Mouse (Mus musculus) intestine, postnatal 0 days (tissue): ENCODE data around the gene Cep170b. TPM values are rescaled to one million over a fixed set of nuclear protein-coding genes. Genes with fewer than 3 reads are reported as not detected.
A peak's percentile ranks its signal among the peaks of the same experiment; 100 is the strongest.

Source experiments
- ATAC-seq: fragments of 200-750 bp; cut with Nextera tagmentation; 2 replicates; pipeline ENCODE4 v1.8.0; 2017; ENCODE audit warnings: mild to moderate bottlenecking, moderate TSS enrichment, moderate library complexity
- H3K27ac ChIP-seq: fragments of 300-500 bp; sonication (generic); 2 replicates; pipeline ENCODE4 v1.5.1; 2014; ENCODE audit warnings: mild to moderate bottlenecking, low read depth, low read length, moderate library complexity
- H3K27me3 ChIP-seq: fragments of 300-500 bp; sonication (generic); replicated peaks from 2 replicates; pipeline ENCODE4 v1.6.1; 2014; ENCODE audit warnings: low read length, mixed read lengths; ENCODE audit not compliant: control insufficient read depth, insufficient read depth
- H3K36me3 ChIP-seq: fragments of 300-500 bp; sonication (generic); 2 replicates; pipeline ENCODE4 v1.6.1; 2014; ENCODE audit warnings: mild to moderate bottlenecking, moderate library complexity; ENCODE audit not compliant: control insufficient read depth, insufficient read depth
- H3K4me1 ChIP-seq: fragments of 300-500 bp; sonication (generic); replicated peaks from 2 replicates; pipeline ENCODE4 v1.6.1; 2014; ENCODE audit warnings: antibody characterized with exemption, low read length, mixed read lengths; ENCODE audit not compliant: control insufficient read depth, insufficient read depth
- H3K4me2 ChIP-seq: fragments of 300-500 bp; sonication (generic); replicated peaks from 2 replicates; pipeline ENCODE4 v1.6.1; 2014; ENCODE audit warnings: low read depth, mild to moderate bottlenecking, moderate library complexity
- H3K4me3 ChIP-seq: fragments of 300-500 bp; sonication (generic); 2 replicates; pipeline ENCODE4 v1.5.1; 2014; ENCODE audit warnings: low read depth, low read length
- H3K9ac ChIP-seq: fragments of 300-500 bp; sonication (generic); 2 replicates; pipeline ENCODE4 v1.6.1; 2014; ENCODE audit warnings: mild to moderate bottlenecking, low read depth, low read length
- H3K9me3 ChIP-seq: fragments of 300-500 bp; sonication (generic); 2 replicates; pipeline ENCODE4 v1.6.1; 2016; ENCODE audit warnings: mixed run types; ENCODE audit not compliant: control insufficient read depth
- CTCF ChIP-seq: sonication (generic); IDR thresholded peaks from 2 replicates; pipeline ENCODE4 v1.5.1; 2016; ENCODE audit warnings: low read depth, mild to moderate bottlenecking, control low read depth, antibody characterized with exemption, moderate library complexity
- WGBS: fragments of 180-500 bp; shearing (Covaris S2); extraction: QIAGEN DNeasy Blood & Tissue Kit; methylation state at CpG from one replicate; pipeline ENCODE4 v1.1.7; 2014; 5-methylcytosine and 5-hydroxymethylcytosine counted together
- polyA plus RNA-seq: library from polyadenylated mRNA; unstranded; fragments of >200 nt; fragmentation: Nextera tagmentation; extraction: Ambion mirVana; gene quantifications from 2 replicates; pipeline ENCODE4 v1.2.1, GENCODE M21; 2015

The Cep170b gene
- polyA plus RNA-seq, 1 experiment from 2014 or later, result 12.7 TPM

DNA sequence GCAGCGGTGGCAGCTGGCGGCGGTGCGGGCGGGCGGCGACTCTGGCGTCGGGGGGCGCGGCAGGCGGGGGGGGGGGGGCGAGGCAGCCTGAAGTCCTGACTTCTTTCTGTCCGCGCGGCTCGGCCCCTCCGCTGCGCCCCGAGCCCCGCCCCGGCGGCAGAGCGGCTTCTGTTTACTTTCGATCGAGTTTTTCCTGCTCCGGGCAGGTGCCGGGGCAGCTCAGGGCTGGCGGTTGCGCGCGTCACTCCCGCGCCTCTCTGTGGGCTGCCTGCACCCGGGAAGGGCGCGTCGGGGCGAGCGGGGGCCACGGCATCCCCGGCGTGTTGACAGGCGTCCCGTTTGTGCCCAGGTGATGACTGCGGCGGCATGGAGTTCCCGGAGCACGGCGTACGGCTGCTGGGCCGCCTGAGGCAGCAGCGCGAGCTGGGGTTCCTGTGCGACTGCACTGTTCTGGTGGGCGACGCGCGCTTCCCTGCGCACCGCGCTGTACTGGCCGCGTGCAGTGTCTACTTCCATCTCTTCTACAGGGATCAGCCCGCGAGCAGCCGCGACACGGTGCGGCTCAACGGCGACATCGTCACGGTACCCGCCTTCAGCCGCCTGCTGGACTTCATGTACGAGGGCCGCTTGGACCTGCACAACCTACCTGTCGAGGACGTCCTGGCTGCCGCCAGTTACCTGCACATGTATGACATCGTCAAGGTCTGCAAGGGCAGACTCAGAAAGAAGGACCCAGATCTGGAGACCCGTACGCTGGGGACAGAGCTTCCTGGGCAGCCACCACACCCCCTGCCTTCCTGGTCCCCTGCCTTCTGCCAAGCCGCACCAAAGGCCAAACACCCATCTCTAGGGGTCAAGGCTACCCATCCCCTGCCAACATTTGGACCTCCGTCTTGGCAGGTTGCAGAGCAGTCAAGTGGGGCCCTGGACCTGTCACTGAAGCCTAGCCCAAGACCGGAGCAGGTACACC is 40.9 kb upstream of the Cep170b start:
- Histone ChIP-seq H3K27me3 (no peaks in the 10 kb centered on the region), H3K4me1 (0 out of 2 replicates have a peak, but pooled peaks cover 7% of the 10 kb centered on the region), H3K36me3 (peaks cover 17% of the 10 kb centered on the region), H3K9ac (peak overlapping the region; percentile 71), H3K27ac (peak overlapping the region; percentile 90), H3K9me3 (no peaks in the 10 kb centered on the region), H3K4me3 (peak overlapping the region; percentile 65), H3K4me2 (peak overlapping the region; percentile 91)
- 0 out of 2 replicates have a peak, but pooled peaks have one; percentile 24 for TF ChIP-seq CTCF
- WGBS, result 8% methylated on average over 75 of the region's 87 CpGs
- ATAC-seq, result peak; percentile 65

- no peak overlapping the region for H3K4me2 ChIP-seq
- no peak overlapping the region for H3K27ac ChIP-seq
- H3K27me3 ChIP-seq, result no peaks in the 10 kb centered on the region
- no peaks in the 10 kb centered on the region for H3K9me3 ChIP-seq
- no peak overlapping the region for H3K9ac ChIP-seq
- ATAC-seq, result no peak
- no peak for TF ChIP-seq CTCF
- H3K4me1 ChIP-seq, result 0 out of 2 replicates have a peak, but pooled peaks cover 3% of the 10 kb centered on the region
- 62% methylated on average over 7 of the region's 7 CpGs for WGBS
- H3K36me3 ChIP-seq, result peaks cover 17% of the 10 kb centered on the region
- no peak overlapping the region for H3K4me3 ChIP-seq
These were observed 36.9 kb upstream of the Cep170b start for GRCm38 (mm10) chr12:112683351-112683750.

DNA sequence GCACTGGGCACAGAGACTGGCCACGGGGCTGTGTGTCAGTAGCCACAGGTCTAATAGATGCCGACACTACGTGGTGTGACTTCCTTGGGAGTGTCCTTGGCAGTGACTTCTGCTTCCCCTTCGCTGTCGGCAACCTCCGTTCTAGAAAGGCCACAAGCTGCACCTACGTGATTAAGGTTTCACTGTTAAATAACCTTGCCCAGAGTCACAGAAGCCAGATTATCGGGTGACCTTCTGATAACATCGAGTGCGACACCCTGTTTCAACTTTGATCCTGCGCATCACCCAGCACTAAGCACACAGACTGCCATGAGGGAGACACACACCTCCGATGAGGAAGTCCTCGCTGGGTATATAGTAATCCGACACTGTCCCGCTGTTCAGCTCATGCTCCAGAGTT is 31.8 kb upstream of the Cep170b start:
- no peaks in the 10 kb centered on the region for H3K9me3 ChIP-seq
- 0 out of 2 replicates have a peak, but pooled peaks cover 5% of the 10 kb centered on the region for H3K4me1 ChIP-seq
- no peaks in the 10 kb centered on the region for H3K36me3 ChIP-seq
- no peak overlapping the region for H3K9ac ChIP-seq
- no peak overlapping the region for H3K27ac ChIP-seq
- peak; percentile 52 for ATAC-seq
- H3K4me3 ChIP-seq, result no peak overlapping the region
- WGBS, result 28% methylated on average over 15 of the region's 15 CpGs
- H3K27me3 ChIP-seq, result no peaks in the 10 kb centered on the region
- no peak for TF ChIP-seq CTCF
- H3K4me2 ChIP-seq, result peak overlapping the region; percentile 37; the same call in 1 of the 2 replicates

DNA sequence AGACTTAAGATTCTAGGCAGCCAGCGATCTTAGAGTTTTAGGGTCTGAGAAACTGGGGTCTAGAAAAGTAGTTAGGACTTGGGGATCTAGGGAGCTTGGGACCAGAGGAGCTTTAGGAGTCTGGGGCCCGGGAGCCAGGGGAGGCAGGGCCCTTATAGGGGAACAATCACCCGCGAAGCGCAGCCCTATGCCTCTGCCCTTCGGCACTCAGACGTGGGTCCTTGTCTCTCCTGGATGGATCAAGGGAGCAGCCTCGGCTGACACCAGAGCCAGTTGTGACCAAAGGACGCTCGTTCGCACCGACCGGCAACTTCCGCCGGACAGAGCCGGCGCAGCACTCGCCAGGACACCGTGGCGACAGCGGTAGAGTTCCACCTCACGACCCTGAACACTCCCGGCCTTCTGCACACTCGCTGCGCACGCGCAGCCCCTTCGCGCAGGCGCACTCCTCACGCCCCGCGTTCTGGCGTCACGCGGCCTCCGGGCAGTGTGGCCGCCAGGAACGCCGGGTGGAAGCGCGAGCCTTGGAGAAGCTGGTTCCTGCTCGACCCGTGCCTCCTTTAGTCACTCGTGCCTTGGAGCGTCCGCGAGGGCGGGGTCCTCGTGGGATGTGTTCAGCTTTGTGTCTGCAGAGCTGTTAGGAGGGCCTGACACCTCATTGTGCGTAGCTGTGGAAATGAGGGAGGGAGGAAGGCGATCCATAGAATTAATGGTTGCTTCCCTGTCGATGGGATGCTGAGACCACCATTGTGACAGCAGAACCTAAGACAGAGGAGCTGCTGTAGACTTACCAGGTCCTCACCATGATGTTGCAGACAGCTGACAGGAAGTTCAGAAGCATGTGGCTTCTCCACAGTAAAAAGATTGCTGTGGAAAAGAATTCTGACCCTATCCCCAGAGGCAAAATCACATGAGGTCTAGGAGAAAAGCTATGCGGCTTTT is 26.8 kb upstream of the Cep170b start:
- Histone ChIP-seq H3K9me3 (no peaks in the 10 kb centered on the region), H3K4me3 (peak overlapping the region; percentile 58), H3K27ac (peak overlapping the region; percentile 65), H3K4me2 (peak overlapping the region; percentile 85), H3K27me3 (no peaks in the 10 kb centered on the region), H3K9ac (peak overlapping the region; percentile 88), H3K4me1 (peaks cover 8% of the 10 kb centered on the region; the same call in 1 of the 2 replicates), H3K36me3 (no peaks in the 10 kb centered on the region)
- ATAC-seq, result peak; percentile 94
- 2% methylated on average over 54 of the region's 54 CpGs for WGBS
- TF ChIP-seq CTCF, result no peak

- no peak for ATAC-seq
- Histone ChIP-seq H3K9ac (peak overlapping the region; percentile 88; the same call in 1 of the 2 replicates), H3K36me3 (no peaks in the 10 kb centered on the region), H3K4me1 (peaks cover 8% of the 10 kb centered on the region; the same call in 1 of the 2 replicates), H3K27ac (0 out of 2 replicates have a peak overlapping the region, but pooled peaks have one; percentile 65), H3K9me3 (no peaks in the 10 kb centered on the region), H3K27me3 (no peaks in the 10 kb centered on the region), H3K4me2 (peak overlapping the region; percentile 85), H3K4me3 (peak overlapping the region; percentile 58; the same call in 1 of the 2 replicates)
- 82% methylated on average over 10 of the region's 10 CpGs for WGBS
- no peak for TF ChIP-seq CTCF
These were observed 26.2 kb upstream of the Cep170b start for GRCm38 (mm10) chr12:112694127-112694475.
